Mouse (Mus musculus) heart, adult 2 months (tissue): ENCODE data around the gene Rcan1. TPM values are rescaled to one million over a fixed set of nuclear protein-coding genes. Genes with fewer than 3 reads are reported as not detected.

ENCODE experiments used
- DNase-seq, 2 experiments: peaks; one replicate each; pipeline ENCODE4 v3.0.0; 2021
- H3K27ac ChIP-seq: fragments of 200-600 bp; 2 replicates; pipeline ENCODE4 v1.8.1; 2022
- H3K27me3 ChIP-seq: fragments of 200-500 bp; 2 replicates; pipeline ENCODE4 v1.6.1; 2012; ENCODE audit warnings: mild to moderate bottlenecking, low read length, inconsistent platforms, mixed read lengths; ENCODE audit not compliant: control insufficient read depth, insufficient read depth
- H3K36me3 ChIP-seq: fragments of 200-500 bp; 2 replicates; pipeline ENCODE4 v1.6.1; 2012; ENCODE audit warnings: low read length, inconsistent platforms; ENCODE audit not compliant: control insufficient read depth, insufficient read depth
- H3K4me1 ChIP-seq: fragments of 200-500 bp; 2 replicates; pipeline ENCODE4 v1.6.1; 2011; ENCODE audit warnings: low read length; ENCODE audit not compliant: control insufficient read depth, insufficient read depth
- H3K4me3 ChIP-seq: fragments of 200-600 bp; 2 replicates; pipeline ENCODE4 v1.8.1; 2022
- H3K79me2 ChIP-seq: fragments of 200-500 bp; replicated peaks from 2 replicates; pipeline ENCODE4 v1.6.1; 2012; ENCODE audit warnings: mild to moderate bottlenecking, inconsistent platforms, low read length, moderate library complexity, mixed read lengths; ENCODE audit not compliant: control insufficient read depth, insufficient read depth
- H3K9ac ChIP-seq: fragments of 200-500 bp; 2 replicates; pipeline ENCODE4 v1.6.1; 2012; ENCODE audit warnings: low read depth, mild to moderate bottlenecking, control low read depth, inconsistent platforms, low read length, mixed read lengths
- CTCF ChIP-seq: fragments of 200-600 bp; IDR thresholded peaks from 2 replicates; pipeline ENCODE4 v1.8.1; 2022; ENCODE audit warnings: antibody characterized with exemption, mild to moderate bottlenecking, moderate library complexity
- EP300 ChIP-seq: fragments of 200-500 bp; IDR thresholded peaks from 2 replicates; pipeline ENCODE4 v1.6.1; 2011; ENCODE audit warnings: low read depth, low read length, control low read depth; ENCODE audit not compliant: insufficient read depth
- POLR2A ChIP-seq: fragments of 200-500 bp; IDR thresholded peaks from 2 replicates; pipeline ENCODE4 v1.6.1; 2011; ENCODE audit warnings: mild to moderate bottlenecking, low read depth, low read length, control low read depth; ENCODE audit not compliant: insufficient read depth
- WGBS: fragments of 180-500 bp; shearing (Covaris S2); methylation state at CpG from one replicate; pipeline ENCODE4 v1.1.7; 2018; 5-methylcytosine and 5-hydroxymethylcytosine counted together
- intact Hi-C: fragments of 180-260 bp; cut with DNase I; formaldehyde crosslinking; loops from one replicate; pipeline ENCODE4 v1.15.1; 2025
- polyA plus RNA-seq: library from polyadenylated mRNA; depleted of rRNA; stranded (reverse); fragments of >200 nt; gene quantifications from 2 replicates; pipeline ENCODE4 v1.2.3, GENCODE M21; 2012
- total RNA-seq, 2 experiments: library from RNA; stranded (reverse); gene quantifications; 2 replicates each; pipeline ENCODE4 v1.2.3; 2021

Gene Rcan1
- total and polyA plus RNA-seq, 3 experiments: 40.7 to 112 (median 63.0) TPM

DNA sequence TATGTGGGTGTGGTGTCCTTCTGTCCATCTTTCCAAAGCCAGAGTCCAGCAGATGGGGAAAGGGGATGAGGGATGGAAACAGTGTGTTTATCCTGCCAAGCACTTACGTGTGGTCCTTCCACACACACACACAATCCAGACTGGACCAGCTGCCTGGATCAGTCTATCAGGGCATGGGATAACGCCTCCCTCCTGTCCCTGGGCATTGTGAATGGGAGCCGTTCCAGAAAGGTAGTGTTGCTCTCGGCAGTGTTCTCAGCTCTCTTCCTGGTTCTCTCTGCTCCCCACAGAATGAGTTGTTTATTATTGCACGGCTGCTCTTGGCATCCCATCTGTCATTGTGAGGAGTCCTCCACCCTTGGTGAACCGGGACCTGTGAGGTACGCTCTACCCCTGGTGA is 110.0 kb downstream of the Rcan1 start:
- TF ChIP-seq CTCF: no peak
- no peak for TF ChIP-seq POLR2A
- no peak for TF ChIP-seq EP300
- no peak overlapping the region for H3K27ac ChIP-seq
- intact Hi-C loops: no loop called here
- DNase-seq: no peak
- no peaks in the 10 kb centered on the region for H3K27me3 ChIP-seq
- WGBS: 65% methylated on average over 7 of the region's 7 CpGs
- no peaks in the 10 kb centered on the region for H3K4me1 ChIP-seq
- no peaks in the 10 kb centered on the region for H3K79me2 ChIP-seq
- H3K36me3 ChIP-seq: no peaks in the 10 kb centered on the region
- no peak overlapping the region for H3K4me3 ChIP-seq
- no peak overlapping the region for H3K9ac ChIP-seq

DNA sequence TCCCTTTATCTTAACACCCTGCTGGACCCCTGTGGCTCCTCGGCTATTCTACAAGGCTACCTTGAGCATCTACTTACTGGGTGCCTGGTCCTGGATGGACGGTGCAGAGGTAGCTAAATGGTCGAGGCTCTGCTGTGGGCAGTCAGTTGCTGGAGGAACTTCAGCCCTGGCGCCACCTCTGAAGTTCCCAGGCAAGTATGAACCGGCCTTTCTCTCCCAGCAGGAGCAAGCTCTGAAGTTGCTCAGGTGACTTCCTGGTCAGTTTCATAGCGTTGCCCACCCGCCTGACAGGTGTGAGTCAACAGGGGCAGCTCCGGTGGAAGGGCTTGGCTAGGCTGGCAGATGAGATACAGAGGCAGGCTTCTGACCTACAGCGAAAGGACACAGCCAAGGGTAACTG is 111.4 kb downstream of the Rcan1 start, which contains the start of gene Kcne1:
Gene Kcne1 (minus strand): TSS at position 240 of the 400 bp plus-strand sequence.
- H3K27ac ChIP-seq: no peak within 1 kb of the TSS
- WGBS: 44% methylated on average over 9 of the region's 9 CpGs
- intact Hi-C loops: no loop called here

DNA sequence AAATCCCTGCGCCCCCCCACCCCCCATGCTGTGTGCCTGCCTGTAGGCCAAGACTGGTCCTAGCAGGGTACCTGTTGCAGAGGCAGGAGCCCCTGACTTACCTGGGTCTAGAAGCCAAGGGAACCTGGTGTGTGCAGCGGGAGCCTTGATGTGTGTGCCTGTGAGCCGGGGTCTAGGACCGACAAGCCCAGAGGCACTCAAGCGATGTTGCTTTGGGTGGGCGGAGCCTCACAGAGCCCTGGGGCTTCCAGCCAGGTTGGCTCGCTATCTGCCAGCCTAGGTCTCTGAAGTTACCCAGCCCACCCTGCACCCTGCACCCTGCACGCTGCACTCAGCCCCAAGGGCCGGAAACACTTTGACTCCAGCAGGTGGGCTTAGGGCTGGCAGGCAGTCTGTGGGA is 111.9 kb downstream of the Rcan1 start:
- Histone ChIP-seq H3K4me1 (no peaks in the 10 kb centered on the region), H3K79me2 (no peaks in the 10 kb centered on the region), H3K9ac (no peak overlapping the region), H3K36me3 (no peaks in the 10 kb centered on the region), H3K27me3 (no peaks in the 10 kb centered on the region), H3K27ac (no peak overlapping the region), H3K4me3 (no peak overlapping the region)
- intact Hi-C loops: no loop called here
- no peak for DNase-seq
- WGBS: 27% methylated on average over 9 of the region's 9 CpGs
- TF ChIP-seq CTCF (no peak), POLR2A (no peak), EP300 (no peak)

More for the DNA sequence above, 111.4 kb downstream of the Rcan1 start, which contains the start of gene Kcne1:
- H3K9ac ChIP-seq: no peak within 1 kb of the TSS
- TF ChIP-seq CTCF (no peak), EP300 (no peak), POLR2A (no peak)
- no peaks in the 10 kb centered on the region for H3K79me2 ChIP-seq
- no peaks in the 10 kb centered on the region for H3K4me1 ChIP-seq
- H3K36me3 ChIP-seq: no peaks in the 10 kb centered on the region
- H3K4me3 ChIP-seq: no peak within 1 kb of the TSS
- DNase-seq: no peak
- H3K27me3 ChIP-seq: no peaks in the 10 kb centered on the region

DNA sequence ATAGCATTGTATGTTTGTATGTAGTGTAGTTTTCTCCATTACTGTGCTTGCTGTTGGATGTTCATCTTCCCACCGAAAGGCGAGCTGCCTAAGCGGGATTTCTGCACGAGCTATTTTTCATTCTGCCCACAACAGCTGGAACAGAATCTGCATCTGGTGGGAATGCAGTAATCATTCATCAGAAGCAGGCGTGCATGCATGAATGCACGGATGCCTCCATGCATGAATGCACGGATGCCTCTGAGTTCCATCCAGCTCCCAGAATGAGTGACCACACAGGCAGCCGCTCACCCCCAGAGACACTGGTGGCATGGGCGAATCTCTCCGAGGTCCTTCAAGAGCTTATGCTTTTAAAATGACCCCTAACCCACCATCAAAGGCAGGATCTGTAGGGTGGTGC is 113.1 kb downstream of the Rcan1 start:
- Histone ChIP-seq H3K9ac (no peak overlapping the region), H3K27me3 (no peaks in the 10 kb centered on the region), H3K4me1 (no peaks in the 10 kb centered on the region), H3K36me3 (no peaks in the 10 kb centered on the region), H3K27ac (no peak overlapping the region), H3K4me3 (no peak overlapping the region), H3K79me2 (no peaks in the 10 kb centered on the region)
- no peak for DNase-seq
- no peak for TF ChIP-seq POLR2A
- no peak for TF ChIP-seq CTCF
- TF ChIP-seq EP300: no peak
- intact Hi-C loops: no loop called here
- 79% methylated on average over 10 of the region's 10 CpGs for WGBS

DNA sequence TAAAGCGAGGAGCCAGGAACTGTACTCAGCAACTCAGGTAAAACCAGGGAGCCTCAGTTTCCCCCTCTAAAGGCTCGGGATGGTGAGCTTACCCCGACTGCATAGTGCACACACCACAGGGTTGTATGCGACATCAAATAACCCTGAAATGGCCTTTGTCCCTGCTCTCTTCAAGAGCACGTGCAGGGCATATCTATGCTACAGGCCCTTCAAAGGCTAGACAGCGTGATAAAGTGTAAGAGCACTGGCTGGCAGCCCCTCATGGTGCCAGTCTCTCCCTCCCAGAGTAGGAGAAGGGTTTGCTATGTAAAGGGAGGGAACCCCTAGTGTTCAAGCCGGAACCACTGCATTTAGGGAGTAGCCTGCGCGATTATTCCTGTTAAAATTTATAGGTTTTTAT is 113.6 kb downstream of the Rcan1 start:
- Histone ChIP-seq H3K4me1 (no peaks in the 10 kb centered on the region), H3K27me3 (no peaks in the 10 kb centered on the region), H3K36me3 (no peaks in the 10 kb centered on the region), H3K27ac (no peak overlapping the region), H3K9ac (no peak overlapping the region), H3K79me2 (no peaks in the 10 kb centered on the region), H3K4me3 (no peak overlapping the region)
- intact Hi-C loops: no loop called here
- WGBS: 58% methylated on average over 9 of the region's 9 CpGs
- TF ChIP-seq EP300 (no peak), CTCF (no peak), POLR2A (no peak)
- no peak for DNase-seq

DNA sequence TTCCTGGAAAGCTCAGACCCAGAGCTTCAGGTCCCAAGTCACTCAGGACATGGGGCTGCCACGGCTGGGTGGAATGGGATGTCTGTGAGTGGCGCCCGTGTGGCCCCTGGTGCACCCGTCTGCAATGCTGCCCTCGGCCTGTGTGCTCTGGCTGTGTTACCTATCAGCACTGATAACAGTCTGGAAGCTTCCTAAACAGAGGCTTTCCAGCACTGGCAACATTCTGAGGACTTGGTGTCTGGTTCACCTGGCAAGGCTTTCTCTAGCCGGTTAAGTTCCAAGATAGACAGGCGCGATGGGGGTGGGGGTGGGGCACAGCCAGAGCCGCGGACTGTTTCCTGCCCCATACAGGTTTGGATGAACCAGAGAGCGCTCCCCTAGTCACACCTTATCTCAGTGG is 114.7 kb downstream of the Rcan1 start:
- H3K79me2 ChIP-seq: no peaks in the 10 kb centered on the region
- WGBS: 38% methylated on average over 11 of the region's 11 CpGs
- no peak overlapping the region for H3K27ac ChIP-seq
- no peak for TF ChIP-seq CTCF
- TF ChIP-seq POLR2A: no peak
- TF ChIP-seq EP300: no peak
- no peak overlapping the region for H3K4me3 ChIP-seq
- H3K36me3 ChIP-seq: no peaks in the 10 kb centered on the region
- H3K27me3 ChIP-seq: no peaks in the 10 kb centered on the region
- H3K9ac ChIP-seq: no peak overlapping the region
- DNase-seq: peak in 1 of 2 experiments; percentile 43
- H3K4me1 ChIP-seq: no peaks in the 10 kb centered on the region
- intact Hi-C loops: no loop called here

DNA sequence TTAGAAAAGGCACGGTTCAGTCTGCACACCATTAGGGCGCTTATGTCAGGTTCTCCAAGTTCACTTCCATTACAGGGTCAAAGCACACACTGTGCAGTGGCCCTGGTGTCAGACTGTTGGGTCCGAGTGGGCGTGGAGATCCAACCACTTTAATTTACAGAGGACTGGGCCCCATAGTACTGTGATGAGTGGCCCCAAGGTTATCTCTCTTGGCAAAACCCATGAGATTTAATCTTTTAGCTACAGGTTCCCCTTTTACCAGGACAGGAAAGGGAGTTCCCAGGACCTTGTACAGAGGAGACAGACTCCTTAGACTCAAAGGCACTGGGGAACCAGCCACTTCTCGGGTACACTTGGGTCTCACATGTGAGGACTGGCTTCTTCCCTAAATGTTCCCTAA is 115.3 kb downstream of the Rcan1 start:
- Histone ChIP-seq H3K4me1 (no peaks in the 10 kb centered on the region), H3K27me3 (no peaks in the 10 kb centered on the region), H3K27ac (no peak overlapping the region), H3K9ac (no peak overlapping the region), H3K4me3 (no peak overlapping the region), H3K36me3 (no peaks in the 10 kb centered on the region), H3K79me2 (no peaks in the 10 kb centered on the region)
- no peak for DNase-seq
- TF ChIP-seq CTCF (no peak), EP300 (no peak), POLR2A (no peak)
- intact Hi-C loops: no loop called here
- 58% methylated on average over 5 of the region's 5 CpGs for WGBS
